Mouse (Mus musculus) neural tube, embryonic 14.5 days (tissue): Measurements from ENCODE around the gene Gm45521. TPM values are rescaled to one million over a fixed set of nuclear protein-coding genes. Genes with fewer than 3 reads are reported as not detected.

ENCODE experiments used
- ATAC-seq: fragments of 200-750 bp; cut with Nextera tagmentation; 2 replicates; pipeline ENCODE4 v1.8.0; 2017; ENCODE audit warnings: low read depth, mild to moderate bottlenecking, moderate TSS enrichment, moderate library complexity
- H3K27ac ChIP-seq: fragments of 300-500 bp; sonication (generic); 2 replicates; pipeline ENCODE4 v1.5.1; 2014; ENCODE audit warnings: low read depth, mild to moderate bottlenecking, control low read depth, low read length, moderate library complexity, mixed read lengths
- H3K27me3 ChIP-seq: fragments of 300-500 bp; sonication (generic); 2 replicates; pipeline ENCODE4 v1.6.1; 2014; ENCODE audit warnings: low read length; ENCODE audit not compliant: control insufficient read depth, insufficient read depth
- H3K36me3 ChIP-seq: fragments of 300-500 bp; sonication (generic); 2 replicates; pipeline ENCODE4 v1.6.1; 2014; ENCODE audit warnings: low read length, mixed read lengths; ENCODE audit not compliant: control insufficient read depth, insufficient read depth
- H3K4me1 ChIP-seq: fragments of 300-500 bp; sonication (generic); 2 replicates; pipeline ENCODE4 v1.6.1; 2014; ENCODE audit warnings: low read length; ENCODE audit not compliant: control insufficient read depth, insufficient read depth
- H3K4me2 ChIP-seq: fragments of 300-500 bp; sonication (generic); 2 replicates; pipeline ENCODE4 v1.6.1; 2014; ENCODE audit warnings: mild to moderate bottlenecking, low read depth, low read length, control low read depth
- H3K4me3 ChIP-seq: fragments of 300-500 bp; sonication (generic); 2 replicates; pipeline ENCODE4 v1.5.1; 2014; ENCODE audit warnings: low read depth, low read length, control low read depth, mixed read lengths
- H3K9ac ChIP-seq: fragments of 300-500 bp; sonication (generic); replicated peaks from 2 replicates; pipeline ENCODE4 v1.6.1; 2014; ENCODE audit warnings: low read depth, mild to moderate bottlenecking, control low read depth, low read length, mixed read lengths
- H3K9me3 ChIP-seq: fragments of 300-500 bp; sonication (generic); 2 replicates; pipeline ENCODE4 v1.6.1; 2016; ENCODE audit warnings: low read length; ENCODE audit not compliant: control insufficient read depth
- whole genome bisulfite sequencing: fragments of 180-500 bp; shearing (Covaris S2); extraction: QIAGEN DNeasy Blood & Tissue Kit; methylation state at CpG from one replicate; pipeline ENCODE4 v1.1.7; 2014; 5-methylcytosine and 5-hydroxymethylcytosine counted together
- polyA plus RNA-seq: library from polyadenylated mRNA; unstranded; fragments of >200 nt; fragmentation: Nextera tagmentation; extraction: Ambion mirVana; gene quantifications from 2 replicates; pipeline ENCODE4 v1.2.1, GENCODE M21; 2014

The Gm45521 gene
- polyA plus RNA-seq, 1 experiment from 2014 or later, result not detected

DNA sequence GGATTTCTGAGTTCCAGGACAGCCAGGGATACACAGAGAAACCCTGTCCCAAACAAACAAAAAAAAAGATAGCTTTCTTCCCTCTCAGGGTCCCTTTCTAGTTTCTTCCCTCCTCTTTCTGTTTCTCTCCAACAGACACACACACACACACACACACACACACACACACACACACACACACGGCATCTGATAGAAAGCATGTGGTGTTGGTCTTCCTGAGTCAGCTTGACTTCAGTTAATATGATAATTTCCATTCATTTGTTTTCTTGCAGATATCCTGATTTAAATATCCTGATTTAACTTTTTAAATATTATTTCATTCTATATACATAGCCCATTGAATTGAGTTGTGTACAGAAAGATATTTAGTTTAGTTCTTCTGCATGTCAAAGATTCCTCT is 28.7 kb upstream of the Gm45521 start:
- Histone ChIP-seq H3K9me3 (no peaks in the 10 kb centered on the region), H3K9ac (no peak overlapping the region), H3K4me2 (no peak overlapping the region), H3K4me1 (no peaks in the 10 kb centered on the region), H3K36me3 (peaks cover 50% of the 10 kb centered on the region), H3K4me3 (no peak overlapping the region), H3K27me3 (no peaks in the 10 kb centered on the region), H3K27ac (no peak overlapping the region)
- ATAC-seq, result no peak
- 95% methylated on average over 1 of the region's 1 CpGs for WGBS

GRCm38 (mm10) chr14:7929029-7929428 is 28.1 kb upstream of the Gm45521 start:
- no peak overlapping the region for H3K9ac ChIP-seq
- no peaks in the 10 kb centered on the region for H3K9me3 ChIP-seq
- WGBS, result 91% methylated on average over 7 of the region's 7 CpGs
- H3K4me1 ChIP-seq, result no peaks in the 10 kb centered on the region
- peaks cover 46% of the 10 kb centered on the region for H3K36me3 ChIP-seq
- H3K4me3 ChIP-seq, result no peak overlapping the region
- no peaks in the 10 kb centered on the region for H3K27me3 ChIP-seq
- H3K27ac ChIP-seq, result no peak overlapping the region
- no peak for ATAC-seq
- no peak overlapping the region for H3K4me2 ChIP-seq

DNA sequence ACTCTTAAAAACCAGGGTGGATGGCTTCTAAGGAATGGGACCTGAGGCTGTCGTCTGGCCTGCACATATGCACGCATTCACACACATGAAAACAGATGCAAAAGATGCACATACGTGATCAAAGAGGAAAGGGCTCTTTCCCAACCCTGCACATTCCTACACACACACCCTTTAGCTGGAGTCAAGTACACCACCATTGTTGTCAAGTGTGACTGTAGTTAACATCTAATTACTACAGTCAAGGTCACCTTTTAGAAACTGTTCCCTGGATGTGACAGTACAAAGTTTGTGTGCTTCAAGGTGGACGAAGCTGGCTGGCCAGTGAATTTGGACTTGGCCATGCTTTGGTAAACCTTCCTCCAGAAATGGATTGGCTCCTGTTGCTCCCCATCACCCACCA is 24.9 kb upstream of the Gm45521 start:
- Histone ChIP-seq H3K9ac (no peak overlapping the region), H3K36me3 (peaks cover 43% of the 10 kb centered on the region), H3K27me3 (no peaks in the 10 kb centered on the region), H3K4me1 (0 out of 2 replicates have a peak, but pooled peaks cover 5% of the 10 kb centered on the region), H3K4me2 (no peak overlapping the region), H3K4me3 (no peak overlapping the region), H3K9me3 (no peaks in the 10 kb centered on the region), H3K27ac (no peak overlapping the region)
- ATAC-seq, result no peak
- 96% methylated on average over 4 of the region's 4 CpGs for WGBS

- Histone ChIP-seq H3K4me2 (no peak overlapping the region), H3K4me3 (no peak overlapping the region), H3K9ac (no peak overlapping the region), H3K4me1 (0 out of 2 replicates have a peak, but pooled peaks cover 6% of the 10 kb centered on the region), H3K27me3 (no peaks in the 10 kb centered on the region), H3K27ac (no peak overlapping the region), H3K9me3 (no peaks in the 10 kb centered on the region), H3K36me3 (peaks cover 30% of the 10 kb centered on the region)
- WGBS, result 90% methylated on average over 7 of the region's 7 CpGs
- no peak for ATAC-seq
These were observed 22.9 kb upstream of the Gm45521 start for GRCm38 (mm10) chr14:7934166-7934565.

DNA sequence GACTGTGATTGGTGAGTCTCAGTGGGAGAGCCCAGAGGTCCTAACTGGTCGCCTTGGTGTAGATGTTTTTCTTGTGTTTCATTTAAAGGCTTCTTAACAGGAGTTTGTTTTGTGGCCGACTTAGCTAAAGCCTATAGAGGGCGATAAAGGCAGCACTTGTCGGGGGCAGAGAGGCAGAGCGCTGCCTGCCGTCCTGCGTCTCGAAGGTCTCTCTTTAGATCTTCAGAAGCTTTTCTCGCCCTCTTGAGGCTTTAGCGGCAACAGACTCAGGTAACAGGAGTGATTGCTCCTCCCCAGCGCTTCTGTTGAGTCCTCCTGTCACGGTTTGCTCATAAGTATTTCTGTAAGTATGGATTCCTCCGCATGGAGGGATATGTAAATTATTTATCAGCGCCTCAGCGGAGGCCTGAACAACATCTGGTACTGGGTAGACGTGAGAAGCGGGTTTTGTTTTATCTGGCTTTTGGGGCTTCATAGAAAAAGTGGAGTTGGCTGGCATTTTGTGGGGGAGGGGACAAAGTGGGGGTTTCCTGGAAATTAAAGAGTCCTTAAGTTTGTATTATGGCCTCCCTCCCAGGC is 19.9 kb upstream of the Gm45521 start:
- peak; percentile 68 for ATAC-seq
- 16% methylated on average over 17 of the region's 17 CpGs for WGBS
- no peak overlapping the region for H3K27ac ChIP-seq
- no peaks in the 10 kb centered on the region for H3K27me3 ChIP-seq
- H3K9ac ChIP-seq, result no peak overlapping the region
- 0 out of 2 replicates have a peak, but pooled peaks cover 6% of the 10 kb centered on the region for H3K4me1 ChIP-seq
- no peak overlapping the region for H3K4me2 ChIP-seq
- peaks cover 9% of the 10 kb centered on the region; the same call in 1 of the 2 replicates for H3K36me3 ChIP-seq
- no peaks in the 10 kb centered on the region for H3K9me3 ChIP-seq
- H3K4me3 ChIP-seq, result no peak overlapping the region

DNA sequence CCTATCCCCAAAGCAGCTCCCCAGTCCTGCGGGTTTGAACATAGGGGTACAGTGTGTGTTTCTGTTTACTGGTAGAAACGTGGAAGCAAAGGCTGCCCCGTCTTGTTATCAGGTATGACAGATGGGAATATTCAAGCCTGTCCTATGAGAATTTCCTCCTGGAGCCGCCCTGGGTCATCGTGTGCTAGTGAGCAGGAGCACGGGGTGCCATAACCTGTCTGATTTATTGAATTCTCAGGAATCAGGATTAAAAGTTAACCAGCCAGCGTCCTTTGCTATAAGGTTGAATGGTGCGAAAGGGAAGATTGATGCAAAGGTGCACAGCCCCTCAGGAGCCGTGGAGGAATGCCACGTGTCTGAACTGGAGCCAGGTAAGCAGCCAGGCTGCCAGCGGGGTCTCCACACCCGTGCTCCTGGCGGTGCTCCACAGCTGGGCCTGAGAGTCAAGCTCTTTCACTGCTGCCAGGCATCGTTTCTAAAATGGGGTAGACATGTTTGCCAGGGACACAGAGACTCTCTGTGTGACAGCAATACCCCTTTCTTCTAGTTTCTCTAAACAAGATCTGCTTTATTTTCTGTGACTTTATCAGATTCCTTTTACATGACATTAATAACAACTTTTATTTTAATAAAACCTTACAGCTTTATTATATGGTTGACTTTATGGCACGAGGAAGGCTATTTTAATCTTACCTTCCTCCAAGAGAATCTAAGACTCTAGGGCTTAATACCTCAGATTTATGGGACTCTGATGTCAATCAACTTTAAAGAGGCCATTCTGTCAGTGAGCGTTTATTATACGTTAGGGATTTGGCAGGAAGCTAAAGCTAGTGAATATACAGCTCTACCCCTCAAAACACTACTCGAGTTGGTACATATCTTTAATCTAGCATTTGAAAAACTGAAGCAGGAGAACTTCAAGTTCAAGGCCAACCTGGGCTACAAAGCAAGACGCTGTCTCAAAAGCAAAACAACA is 18.0 kb upstream of the Gm45521 start:
- Histone ChIP-seq H3K4me1 (0 out of 2 replicates have a peak, but pooled peaks cover 6% of the 10 kb centered on the region), H3K4me2 (no peak overlapping the region), H3K27me3 (no peaks in the 10 kb centered on the region), H3K27ac (no peak overlapping the region), H3K4me3 (no peak overlapping the region), H3K9ac (no peak overlapping the region), H3K9me3 (no peaks in the 10 kb centered on the region), H3K36me3 (peaks cover 18% of the 10 kb centered on the region; the same call in 1 of the 2 replicates)
- ATAC-seq, result no peak
- WGBS, result 76% methylated on average over 19 of the region's 19 CpGs

DNA sequence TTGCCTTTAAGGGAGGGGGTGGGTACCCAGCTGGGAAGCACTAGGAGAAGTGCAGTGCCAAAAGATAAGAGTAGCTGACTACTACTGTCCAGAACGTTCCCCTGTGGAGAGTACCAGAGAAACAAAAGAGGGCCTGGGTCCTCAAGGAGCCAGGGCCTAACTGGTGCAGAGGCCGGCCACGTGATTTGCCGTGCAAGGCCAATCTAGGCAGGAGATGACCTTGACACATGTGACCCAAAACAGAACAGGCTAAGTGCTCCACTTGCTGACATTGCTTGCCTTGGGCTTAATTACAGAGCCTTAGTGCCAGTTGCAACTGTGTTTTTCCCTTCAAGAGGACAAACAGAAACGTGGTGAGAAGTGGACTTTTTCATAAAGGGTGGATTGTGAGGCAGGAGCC is 15.7 kb upstream of the Gm45521 start:
- peaks cover 19% of the 10 kb centered on the region for H3K36me3 ChIP-seq
- no peaks in the 10 kb centered on the region for H3K9me3 ChIP-seq
- 84% methylated on average over 5 of the region's 5 CpGs for WGBS

DNA sequence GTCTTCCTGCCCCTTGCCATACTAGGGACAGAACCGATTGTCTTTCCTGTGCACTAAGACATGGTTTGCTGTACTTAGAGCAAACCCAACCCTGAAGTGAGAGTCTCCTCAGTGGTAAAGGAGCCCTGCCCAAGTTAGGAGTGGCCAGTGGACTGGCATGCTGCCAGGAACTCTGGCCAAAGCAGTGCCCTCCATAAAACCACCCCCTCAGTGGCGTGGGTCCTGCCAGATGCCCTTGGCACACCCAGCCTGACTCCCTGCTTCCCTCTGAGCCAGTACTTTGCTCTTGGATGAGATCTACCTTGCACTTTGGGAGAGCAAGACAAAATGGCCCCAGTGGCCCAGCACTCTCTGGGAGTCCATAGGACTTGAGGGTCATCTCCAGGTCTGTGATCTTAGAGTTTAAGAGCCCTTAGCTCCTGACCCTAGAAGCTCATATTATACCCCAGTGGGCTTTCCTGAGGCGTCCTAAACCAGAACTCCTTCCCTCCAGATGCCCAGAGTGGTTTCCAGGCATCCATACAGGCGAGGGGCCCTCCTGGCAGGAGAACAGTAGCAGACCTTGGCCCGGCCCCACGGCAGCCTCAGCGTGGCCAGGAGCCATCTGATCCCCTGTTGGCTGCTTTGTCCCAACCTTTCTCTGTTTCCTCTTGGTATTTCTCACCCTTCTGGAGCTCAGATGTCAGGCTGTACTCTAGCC is 13.8 kb upstream of the Gm45521 start:
- H3K4me3 ChIP-seq, result no peak overlapping the region
- 72% methylated on average over 7 of the region's 7 CpGs for WGBS
- no peaks in the 10 kb centered on the region for H3K27me3 ChIP-seq
- 0 out of 2 replicates have a peak overlapping the region, but pooled peaks have one; percentile 12 for H3K27ac ChIP-seq
- H3K36me3 ChIP-seq, result peaks cover 19% of the 10 kb centered on the region
- no peak overlapping the region for H3K4me2 ChIP-seq
- no peaks in the 10 kb centered on the region for H3K9me3 ChIP-seq
- no peaks in the 10 kb centered on the region for H3K4me1 ChIP-seq
- no peak overlapping the region for H3K9ac ChIP-seq
- ATAC-seq, result no peak

More for the DNA sequence above, 15.7 kb upstream of the Gm45521 start:
- H3K4me3 ChIP-seq, result no peak overlapping the region
- H3K4me1 ChIP-seq, result 0 out of 2 replicates have a peak, but pooled peaks cover 6% of the 10 kb centered on the region
- H3K27ac ChIP-seq, result no peak overlapping the region
- no peak for ATAC-seq
- no peaks in the 10 kb centered on the region for H3K27me3 ChIP-seq
- H3K4me2 ChIP-seq, result no peak overlapping the region
- H3K9ac ChIP-seq, result no peak overlapping the region
